Mouse (Mus musculus): ENCODE measurements at regions not wholly inside any gene's neighbourhood (a gene's known extent, or its start where the extent isn't known, plus 50 kb on each side); places are given as distances from the start of the nearest gene placed in this dataset.

DNA sequence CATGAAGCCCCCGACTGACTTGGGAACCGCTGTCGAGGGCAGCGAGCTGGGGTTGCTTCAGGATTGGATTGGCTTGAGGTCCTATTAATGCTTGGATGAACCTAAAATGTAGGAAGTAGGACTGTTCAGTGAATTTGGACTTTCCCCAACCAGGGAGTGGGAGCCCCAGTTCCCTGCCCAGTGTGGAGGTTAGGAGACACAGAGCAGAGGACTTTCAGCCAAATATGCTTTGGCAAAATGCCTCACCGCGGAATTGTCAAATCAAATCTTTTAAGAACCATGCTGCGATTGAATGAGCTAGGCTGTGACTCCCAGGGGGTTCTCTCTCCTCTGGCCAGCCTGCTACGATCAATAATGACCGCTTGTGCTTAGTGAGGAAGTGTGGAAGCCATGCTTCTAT, 94.8 kb upstream of the Mki67 start:
- TF ChIP-seq CTCF (IDR thresholded peaks at IDR 0.05; ENCODE audit: borderline replicate concordance, insufficient read depth, low read length) (no peak), POLR2A (IDR thresholded peaks at IDR 0.05; ENCODE audit: low read depth, low read length) (no peak)

Measured in embryonic fibroblast, embryonic 13.5 days (primary cell).